Mouse (Mus musculus): ENCODE measurements around the gene Zswim2. TPM values are rescaled to one million over a fixed set of nuclear protein-coding genes. Genes with fewer than 3 reads are reported as not detected.
"Not testable (repeated sequence)": the region's sequence is repeated elsewhere in the genome, so short reads cannot be mapped to it uniquely, and the experiment has no call there.

Zswim2 gene
- total RNA-seq (2021): under 1 TPM in 1 of 2 experiments, not detected in 1; 0.28 TPM

DNA sequence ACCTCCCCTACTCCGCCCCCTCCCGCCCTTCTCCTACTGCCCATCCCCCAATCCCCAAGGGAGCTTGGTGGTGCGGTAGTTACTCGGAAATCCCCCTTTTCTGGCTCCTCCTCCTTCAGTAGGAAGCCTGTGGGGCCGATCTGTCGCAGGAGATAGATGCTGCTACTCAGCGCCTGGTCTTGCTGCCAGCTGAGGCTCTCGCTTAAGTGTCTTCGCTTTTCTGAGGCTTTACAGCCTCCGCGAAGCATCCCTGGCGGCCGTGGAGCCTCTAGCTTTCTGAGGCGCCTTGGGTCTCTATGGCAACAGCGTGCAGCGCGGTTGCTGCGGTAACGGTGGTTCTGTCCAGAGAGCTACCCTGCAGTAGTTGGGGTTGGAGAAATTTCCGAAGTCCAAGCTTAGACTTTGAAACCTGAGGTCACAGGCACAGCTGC is at the start of gene Zswim2:
TSS of gene Zswim2 (minus strand) at position 298 of the 431 bp plus-strand sequence.
- intact Hi-C loops (cut with DNase I): no loop called here
- DNase-seq: peak; percentile 75

DNA sequence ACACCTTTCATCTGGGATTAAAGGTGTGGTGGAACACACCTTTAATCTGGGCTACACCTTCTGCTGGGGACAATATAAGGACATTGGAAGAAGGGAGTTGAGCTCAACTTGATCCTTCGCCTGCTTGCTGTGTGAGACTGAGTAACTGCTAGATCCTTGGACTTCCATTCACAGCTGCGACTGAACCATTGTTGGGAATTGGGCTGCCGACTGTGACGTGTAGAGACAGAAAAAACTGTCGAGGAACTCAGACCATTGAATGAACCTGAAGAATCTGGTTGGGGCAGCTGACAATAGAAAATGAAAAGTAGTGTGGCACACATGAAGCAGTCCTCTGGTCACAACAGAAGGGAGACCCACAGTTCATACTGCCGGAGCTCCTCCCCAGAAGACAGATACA is 49.2 kb upstream of the Zswim2 start, which contains the start of gene Gm13691:
TSS of gene Gm13691 (plus strand) at position 301 of the 400 bp plus-strand sequence.
- DNase-seq; intact Hi-C loops (cut with DNase I): not testable (repeated sequence)

- DNase-seq; intact Hi-C loops (cut with DNase I): not testable (repeated sequence)
Measured at GRCm38 (mm10) chr2:83984443-83984842, 43.4 kb upstream of the Zswim2 start, which contains the start of gene Gm13697. Gene Gm13697 (plus strand): TSS chr2:83984743.

DNA sequence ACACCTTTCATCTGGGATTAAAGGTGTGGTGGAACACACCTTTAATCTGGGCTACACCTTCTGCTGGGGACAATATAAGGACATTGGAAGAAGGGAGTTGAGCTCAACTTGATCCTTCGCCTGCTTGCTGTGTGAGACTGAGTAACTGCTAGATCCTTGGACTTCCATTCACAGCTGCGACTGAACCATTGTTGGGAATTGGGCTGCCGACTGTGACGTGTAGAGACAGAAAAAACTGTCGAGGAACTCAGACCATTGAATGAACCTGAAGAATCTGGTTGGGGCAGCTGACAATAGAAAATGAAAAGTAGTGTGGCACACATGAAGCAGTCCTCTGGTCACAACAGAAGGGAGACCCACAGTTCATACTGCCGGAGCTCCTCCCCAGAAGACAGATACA is 37.6 kb upstream of the Zswim2 start, which contains the start of gene Gm13694:
TSS of gene Gm13694 (plus strand) at position 301 of the 400 bp plus-strand sequence.
- DNase-seq; intact Hi-C loops (cut with DNase I): not testable (repeated sequence)

DNA sequence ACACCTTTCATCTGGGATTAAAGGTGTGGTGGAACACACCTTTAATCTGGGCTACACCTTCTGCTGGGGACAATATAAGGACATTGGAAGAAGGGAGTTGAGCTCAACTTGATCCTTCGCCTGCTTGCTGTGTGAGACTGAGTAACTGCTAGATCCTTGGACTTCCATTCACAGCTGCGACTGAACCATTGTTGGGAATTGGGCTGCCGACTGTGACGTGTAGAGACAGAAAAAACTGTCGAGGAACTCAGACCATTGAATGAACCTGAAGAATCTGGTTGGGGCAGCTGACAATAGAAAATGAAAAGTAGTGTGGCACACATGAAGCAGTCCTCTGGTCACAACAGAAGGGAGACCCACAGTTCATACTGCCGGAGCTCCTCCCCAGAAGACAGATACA is 31.8 kb upstream of the Zswim2 start, which contains the start of gene Gm13696:
TSS of gene Gm13696 (plus strand) at position 301 of the 400 bp plus-strand sequence.
- intact Hi-C loops (cut with DNase I); DNase-seq: not testable (repeated sequence)

DNA sequence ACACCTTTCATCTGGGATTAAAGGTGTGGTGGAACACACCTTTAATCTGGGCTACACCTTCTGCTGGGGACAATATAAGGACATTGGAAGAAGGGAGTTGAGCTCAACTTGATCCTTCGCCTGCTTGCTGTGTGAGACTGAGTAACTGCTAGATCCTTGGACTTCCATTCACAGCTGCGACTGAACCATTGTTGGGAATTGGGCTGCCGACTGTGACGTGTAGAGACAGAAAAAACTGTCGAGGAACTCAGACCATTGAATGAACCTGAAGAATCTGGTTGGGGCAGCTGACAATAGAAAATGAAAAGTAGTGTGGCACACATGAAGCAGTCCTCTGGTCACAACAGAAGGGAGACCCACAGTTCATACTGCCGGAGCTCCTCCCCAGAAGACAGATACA is 26.0 kb upstream of the Zswim2 start, which contains the start of gene Gm13695:
TSS of gene Gm13695 (plus strand) at position 301 of the 400 bp plus-strand sequence.
- intact Hi-C loops (cut with DNase I); DNase-seq: not testable (repeated sequence)

DNA sequence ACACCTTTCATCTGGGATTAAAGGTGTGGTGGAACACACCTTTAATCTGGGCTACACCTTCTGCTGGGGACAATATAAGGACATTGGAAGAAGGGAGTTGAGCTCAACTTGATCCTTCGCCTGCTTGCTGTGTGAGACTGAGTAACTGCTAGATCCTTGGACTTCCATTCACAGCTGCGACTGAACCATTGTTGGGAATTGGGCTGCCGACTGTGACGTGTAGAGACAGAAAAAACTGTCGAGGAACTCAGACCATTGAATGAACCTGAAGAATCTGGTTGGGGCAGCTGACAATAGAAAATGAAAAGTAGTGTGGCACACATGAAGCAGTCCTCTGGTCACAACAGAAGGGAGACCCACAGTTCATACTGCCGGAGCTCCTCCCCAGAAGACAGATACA is 20.2 kb upstream of the Zswim2 start, which contains the start of gene Gm13693:
TSS of gene Gm13693 (plus strand) at position 301 of the 400 bp plus-strand sequence.
- intact Hi-C loops (cut with DNase I); DNase-seq: not testable (repeated sequence)

- intact Hi-C loops (cut with DNase I); DNase-seq: not testable (repeated sequence)
Measured at GRCm38 (mm10) chr2:83955393-83955792, 14.4 kb upstream of the Zswim2 start, which contains the start of gene Gm13698. Gene Gm13698 (plus strand): TSS chr2:83955693.

- DNase-seq: no peak
- intact Hi-C loops (cut with DNase I): no loop called here
Measured at GRCm38 (mm10) chr2:83941792-83942191, 764 bp upstream of the Zswim2 start.

DNA sequence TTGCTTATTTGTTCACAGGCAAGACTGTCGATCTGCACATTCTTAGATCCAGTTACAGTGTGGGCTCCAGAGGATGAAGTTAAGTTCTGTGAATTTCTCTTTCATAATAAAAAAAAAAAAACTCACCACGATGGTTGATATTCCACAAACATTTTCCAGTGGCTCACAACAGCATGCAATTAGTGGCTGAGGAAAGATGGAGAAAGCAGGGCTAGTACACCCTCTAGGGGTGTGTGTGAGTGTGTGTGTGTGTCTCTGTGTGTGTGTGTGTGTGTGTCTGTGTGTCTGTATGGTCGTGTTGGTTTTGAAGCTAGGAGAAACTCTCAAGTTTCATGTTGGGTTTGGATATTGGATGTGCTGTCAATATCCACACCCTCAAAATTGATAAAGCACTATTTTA is 350 bp upstream of the Zswim2 start:
- DNase-seq: no peak
- intact Hi-C loops (cut with DNase I): no loop called here

DNA sequence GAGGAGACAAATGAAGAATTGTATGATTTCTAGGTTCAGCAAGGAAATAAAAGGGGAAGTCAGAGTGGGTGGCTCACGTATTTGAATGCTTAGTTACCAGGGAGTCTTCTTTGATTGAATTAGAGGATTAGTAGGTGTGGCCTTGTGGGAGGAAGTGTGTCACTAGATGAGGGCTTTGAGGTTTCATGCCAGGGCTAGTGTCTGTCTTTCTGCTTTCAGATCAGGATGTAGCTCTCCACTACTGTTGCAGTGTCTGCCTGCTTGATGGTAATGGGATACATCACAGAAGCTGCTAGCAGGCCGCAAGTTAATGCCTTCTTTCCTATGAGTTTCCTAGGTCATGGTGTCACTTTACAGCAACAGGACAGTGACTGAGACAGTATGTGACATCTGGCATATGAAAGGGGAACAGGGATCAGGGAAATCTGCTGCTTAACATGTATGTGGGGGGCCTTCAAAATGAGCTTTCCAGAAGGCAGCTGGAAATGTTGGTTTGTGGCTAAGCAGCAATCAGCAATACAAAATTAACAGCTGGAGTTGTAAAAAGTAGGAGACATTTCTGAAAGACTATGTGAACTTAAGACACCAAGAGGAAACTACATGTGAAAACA is 11.4 kb downstream of the Zswim2 start:
- intact Hi-C loops (cut with DNase I): no loop called here
- no peak for DNase-seq

DNA sequence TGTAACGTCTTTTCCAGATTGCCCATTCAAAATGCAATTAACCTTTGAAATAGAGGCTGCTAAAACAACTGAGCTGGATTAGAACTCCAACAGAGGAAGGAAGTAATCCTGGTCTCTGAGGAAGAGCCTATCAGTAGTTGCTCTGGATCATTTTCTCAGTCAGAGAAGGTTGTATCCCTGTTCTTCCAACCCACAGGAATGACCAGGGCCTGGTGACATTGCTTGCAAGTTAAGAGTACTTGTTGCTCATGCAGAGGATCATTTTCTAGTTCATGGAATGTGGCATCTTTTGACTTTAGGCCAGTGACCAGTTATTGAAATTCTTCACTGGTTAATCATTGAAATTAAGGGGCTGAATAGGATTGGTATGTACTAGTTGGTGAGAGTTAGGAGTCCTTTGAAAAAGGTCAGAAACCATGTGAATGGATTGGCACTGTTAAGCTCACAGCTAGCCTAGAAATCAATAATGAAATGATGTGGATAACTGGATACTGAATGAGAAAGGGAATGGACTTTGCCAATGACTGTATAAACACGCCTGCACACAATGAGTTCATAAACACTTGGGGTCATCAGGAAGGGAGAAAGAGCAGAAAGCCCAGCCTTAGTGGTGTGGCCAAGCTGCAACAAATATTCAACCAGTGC is 39.0 kb downstream of the Zswim2 start:
- no peak for DNase-seq
- intact Hi-C loops (cut with DNase I): no loop called here

DNA sequence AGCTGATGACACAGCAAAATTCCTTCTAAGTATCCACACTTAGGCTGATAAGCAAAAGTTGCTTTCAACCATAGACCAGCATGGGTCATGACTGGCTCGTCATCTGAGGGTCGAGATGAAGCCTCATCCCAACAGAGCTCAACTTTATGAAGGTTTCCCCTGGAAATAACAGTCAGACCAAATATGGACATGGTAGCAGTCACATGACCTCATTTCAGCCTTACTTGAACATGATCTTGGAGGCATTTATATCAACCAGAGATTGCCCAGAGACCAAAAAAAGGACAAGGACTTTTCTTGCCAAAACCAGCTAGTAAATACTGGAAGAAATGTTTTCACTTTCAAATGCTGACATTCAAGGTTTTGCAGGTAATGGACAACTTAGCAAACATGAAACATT is 47.3 kb downstream of the Zswim2 start:
- DNase-seq: no peak
- intact Hi-C loops (cut with DNase I): no loop called here

DNA sequence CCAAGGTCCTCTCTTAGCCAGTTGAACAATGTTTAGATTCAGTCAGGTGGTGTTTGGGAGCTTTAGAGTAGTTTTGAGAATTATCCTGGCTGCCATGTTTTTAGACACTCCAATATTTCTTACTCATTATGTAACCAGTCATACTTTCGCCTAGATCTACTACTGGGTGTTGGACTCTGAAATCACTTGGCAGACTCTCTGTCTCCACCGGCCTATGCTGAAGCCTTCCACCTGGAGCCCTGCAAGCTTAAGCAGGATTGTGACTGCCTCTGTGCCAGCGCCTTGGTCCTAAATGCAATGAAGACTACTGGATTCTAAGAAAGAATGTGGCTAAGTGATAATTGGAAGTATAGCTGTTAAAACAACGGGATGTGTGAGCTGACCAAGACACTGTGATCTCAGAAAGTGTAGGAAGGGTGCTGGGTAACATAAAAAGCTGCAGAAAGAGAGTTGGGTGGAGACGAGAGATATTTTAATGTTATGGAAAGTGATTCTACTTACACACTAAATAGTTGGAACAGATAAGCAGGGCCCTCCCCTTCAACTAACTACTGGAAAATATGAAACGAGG is 57.1 kb downstream of the Zswim2 start:
- intact Hi-C loops (cut with DNase I): no loop called here
- DNase-seq: no peak

Other genes starting within 250 kb of the Zswim2 start
- 10 to 100 TPM; 29.7 to 30.6 TPM for gene Itgav, start 216.8 kb downstream of the Zswim2 start, total RNA-seq (2021)
- 100 to 1,000 TPM; 133 to 144 TPM for gene Fam171b, start 128.6 kb downstream of the Zswim2 start, total RNA-seq (2021)
- gene Gm13698, start 14.5 kb upstream of the Zswim2 start, total RNA-seq (2021): 1 to 10 TPM; 2.0 to 2.3 TPM
- 1 to 10 TPM; 2.0 to 2.3 TPM for gene Gm13693, start 20.3 kb upstream of the Zswim2 start, total RNA-seq (2021)
- not detected for gene Gm13695, start 26.1 kb upstream of the Zswim2 start, total RNA-seq (2021)
- gene Gm13696, start 31.9 kb upstream of the Zswim2 start, total RNA-seq (2021): 1 to 10 TPM; 2.0 to 2.3 TPM
- gene Gm13694, start 37.7 kb upstream of the Zswim2 start, total RNA-seq (2021): 1 to 10 TPM; 2.0 to 2.3 TPM
- 1 to 10 TPM; 2.0 to 2.3 TPM for gene Gm13697, start 43.5 kb upstream of the Zswim2 start, total RNA-seq (2021)
- 1 to 10 TPM; 2.0 to 2.3 TPM for gene Gm13691, start 49.3 kb upstream of the Zswim2 start, total RNA-seq (2021)

Data from left cerebral cortex, postnatal 4 days (tissue).